Mouse (Mus musculus) hindbrain, embryonic 14.5 days (tissue): Measurements from ENCODE around the gene Prss56. TPM values are rescaled to one million over a fixed set of nuclear protein-coding genes. Genes with fewer than 3 reads are reported as not detected.

ENCODE experiments used
- ATAC-seq: fragments of 200-750 bp; cut with Nextera tagmentation; 2 replicates; pipeline ENCODE4 v1.8.0; 2017; ENCODE audit warnings: moderate number of reproducible peaks, mild to moderate bottlenecking, moderate TSS enrichment, moderate library complexity; ENCODE audit not compliant: low FRiP score
- DNase-seq: peaks from one replicate; pipeline ENCODE4 v3.0.0-alpha.2; 2015; ENCODE audit warnings: low spot score
- H3K27ac ChIP-seq: fragments of 300-500 bp; sonication (generic); 2 replicates; pipeline ENCODE4 v1.5.1; 2014; ENCODE audit warnings: mild to moderate bottlenecking, moderate library complexity
- H3K27me3 ChIP-seq: fragments of 300-500 bp; sonication (generic); 2 replicates; pipeline ENCODE4 v1.6.1; 2014; ENCODE audit warnings: mild to moderate bottlenecking, low read length, mixed read lengths; ENCODE audit not compliant: control insufficient read depth, insufficient read depth
- H3K36me3 ChIP-seq: fragments of 300-500 bp; sonication (generic); replicated peaks from 2 replicates; pipeline ENCODE4 v1.6.1; 2014; ENCODE audit not compliant: control insufficient read depth, insufficient read depth
- H3K4me1 ChIP-seq: fragments of 300-500 bp; sonication (generic); replicated peaks from 2 replicates; pipeline ENCODE4 v1.6.1; 2014; ENCODE audit warnings: antibody characterized with exemption, low read length, mixed read lengths; ENCODE audit not compliant: control insufficient read depth, insufficient read depth
- H3K4me2 ChIP-seq: fragments of 300-500 bp; sonication (generic); replicated peaks from 2 replicates; pipeline ENCODE4 v1.6.1; 2014; ENCODE audit warnings: mild to moderate bottlenecking, moderate library complexity
- H3K4me3 ChIP-seq: fragments of 300-500 bp; sonication (generic); replicated peaks from 2 replicates; pipeline ENCODE4 v1.5.1; 2014; ENCODE audit warnings: mild to moderate bottlenecking, low read length
- H3K9ac ChIP-seq: fragments of 300-500 bp; sonication (generic); 2 replicates; pipeline ENCODE4 v1.6.1; 2014
- H3K9me3 ChIP-seq: fragments of 300-500 bp; sonication (generic); 2 replicates; pipeline ENCODE4 v1.6.1; 2016; ENCODE audit warnings: low read length; ENCODE audit not compliant: control insufficient read depth
- WGBS: fragments of 180-500 bp; shearing (Covaris S2); extraction: QIAGEN DNeasy Blood & Tissue Kit; methylation state at CpG from one replicate; pipeline ENCODE4 v1.1.7; 2014; 5-methylcytosine and 5-hydroxymethylcytosine counted together
- polyA plus RNA-seq: library from polyadenylated mRNA; unstranded; fragments of >200 nt; fragmentation: Nextera tagmentation; extraction: Ambion mirVana; gene quantifications from 2 replicates; pipeline ENCODE4 v1.2.1, GENCODE M21; 2014

Gene Prss56
- polyA plus RNA-seq, 1 experiment from 2014 or later, result 5.1 TPM

GRCm38 (mm10) chr1:87198119-87199065, 15.3 kb downstream of the Prss56 start:
- ATAC-seq, result no peak
- Histone ChIP-seq H3K9me3 (no peaks in the 10 kb centered on the region), H3K4me2 (no peak overlapping the region), H3K4me1 (no peaks in the 10 kb centered on the region), H3K27ac (no peak overlapping the region), H3K27me3 (no peaks in the 10 kb centered on the region), H3K4me3 (no peak overlapping the region), H3K36me3 (no peaks in the 10 kb centered on the region), H3K9ac (no peak overlapping the region)
- no peak for DNase-seq
- WGBS, result 79% methylated on average over 12 of the region's 12 CpGs

DNA sequence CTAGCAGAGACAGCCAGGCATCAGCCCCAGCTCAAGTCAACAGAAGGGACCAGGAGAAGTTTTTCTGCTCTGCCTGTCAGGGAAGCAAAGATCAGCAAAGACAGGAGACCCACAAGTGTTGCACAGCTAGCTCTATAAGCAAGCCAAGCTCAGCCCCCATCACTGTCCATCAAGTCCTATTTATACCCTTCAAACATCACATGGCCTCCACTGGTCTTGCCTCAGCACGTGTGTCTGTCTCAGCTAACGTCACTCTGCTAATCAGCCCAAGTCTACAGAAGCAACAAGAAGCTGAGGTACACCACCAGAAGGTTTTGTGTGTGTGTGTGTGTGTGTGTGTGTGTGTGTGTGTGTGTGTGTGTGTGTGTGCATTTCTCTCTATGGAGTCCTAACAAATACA, 17.7 kb downstream of the Prss56 start:
- Histone ChIP-seq H3K27ac (no peak overlapping the region), H3K27me3 (no peaks in the 10 kb centered on the region), H3K4me3 (no peak overlapping the region), H3K4me1 (no peaks in the 10 kb centered on the region), H3K9me3 (no peaks in the 10 kb centered on the region), H3K36me3 (no peaks in the 10 kb centered on the region), H3K4me2 (no peak overlapping the region), H3K9ac (no peak overlapping the region)
- 66% methylated on average over 2 of the region's 2 CpGs for WGBS
- no peak for ATAC-seq
- no peak for DNase-seq

- 57% methylated on average over 1 of the region's 1 CpGs for WGBS
- DNase-seq (no peak), ATAC-seq (no peak)
- no peak overlapping the region for H3K9ac ChIP-seq
- H3K4me3 ChIP-seq, result no peak overlapping the region
- no peaks in the 10 kb centered on the region for H3K4me1 ChIP-seq
- H3K4me2 ChIP-seq, result no peak overlapping the region
- H3K9me3 ChIP-seq, result no peaks in the 10 kb centered on the region
- H3K36me3 ChIP-seq, result no peaks in the 10 kb centered on the region
- no peak overlapping the region for H3K27ac ChIP-seq
- no peaks in the 10 kb centered on the region; the same call in 1 of the 2 replicates for H3K27me3 ChIP-seq
Measured at GRCm38 (mm10) chr1:87201848-87202247, 18.7 kb downstream of the Prss56 start.

- H3K4me1 ChIP-seq, result no peaks in the 10 kb centered on the region
- ATAC-seq, result no peak
Measured at GRCm38 (mm10) chr1:87203779-87204178, 20.7 kb downstream of the Prss56 start.

GRCm38 (mm10) chr1:87204465-87204864, 21.4 kb downstream of the Prss56 start, which contains the start of gene Chrng:
Chrng (plus strand) TSS chr1:87204657.
- Histone ChIP-seq H3K27me3 (peaks cover 4% of the 10 kb centered on the region; the same call in 1 of the 2 replicates), H3K9ac (no peak within 1 kb of the TSS), H3K4me3 (no peak within 1 kb of the TSS), H3K9me3 (no peaks in the 10 kb centered on the region), H3K27ac (no peak within 1 kb of the TSS), H3K4me1 (no peaks in the 10 kb centered on the region), H3K4me2 (no peak within 1 kb of the TSS), H3K36me3 (no peaks in the 10 kb centered on the region)
- WGBS, result 93% methylated on average over 7 of the region's 7 CpGs
- ATAC-seq, result no peak
- DNase-seq, result no peak

More at GRCm38 (mm10) chr1:87203779-87204178, 20.7 kb downstream of the Prss56 start:
- no peak overlapping the region for H3K9ac ChIP-seq
- WGBS, result 83% methylated on average over 5 of the region's 5 CpGs
- DNase-seq, result no peak
- H3K4me2 ChIP-seq, result no peak overlapping the region
- no peak overlapping the region for H3K27ac ChIP-seq
- no peaks in the 10 kb centered on the region for H3K36me3 ChIP-seq
- H3K9me3 ChIP-seq, result no peaks in the 10 kb centered on the region
- peaks cover 4% of the 10 kb centered on the region; the same call in 1 of the 2 replicates for H3K27me3 ChIP-seq
- H3K4me3 ChIP-seq, result no peak overlapping the region

DNA sequence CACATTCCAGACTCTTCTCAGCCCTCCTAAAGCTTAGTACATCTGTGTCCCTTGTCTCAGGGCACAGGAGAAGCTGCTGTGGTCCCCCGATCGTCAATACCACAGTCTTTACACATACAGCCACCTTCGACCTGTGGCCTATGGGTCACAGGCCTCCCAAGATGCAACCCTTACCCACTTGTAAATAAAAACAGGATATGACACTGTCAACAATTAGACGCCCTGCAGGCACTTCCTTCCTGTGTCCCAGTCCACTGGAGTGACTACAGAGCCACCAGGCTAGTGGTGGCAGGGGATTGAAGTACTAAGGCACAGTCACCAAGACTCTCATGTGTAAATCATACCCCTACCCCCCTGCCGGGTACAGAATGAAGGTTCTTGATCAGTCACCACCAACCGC, 21.9 kb downstream of the Prss56 start:
- no peak for DNase-seq
- no peak overlapping the region for H3K9ac ChIP-seq
- ATAC-seq, result no peak
- H3K4me1 ChIP-seq, result no peaks in the 10 kb centered on the region
- H3K36me3 ChIP-seq, result no peaks in the 10 kb centered on the region
- no peak overlapping the region for H3K27ac ChIP-seq
- H3K27me3 ChIP-seq, result peaks cover 4% of the 10 kb centered on the region; the same call in 1 of the 2 replicates
- 75% methylated on average over 6 of the region's 6 CpGs for WGBS
- H3K4me2 ChIP-seq, result no peak overlapping the region
- no peaks in the 10 kb centered on the region for H3K9me3 ChIP-seq
- no peak overlapping the region for H3K4me3 ChIP-seq

DNA sequence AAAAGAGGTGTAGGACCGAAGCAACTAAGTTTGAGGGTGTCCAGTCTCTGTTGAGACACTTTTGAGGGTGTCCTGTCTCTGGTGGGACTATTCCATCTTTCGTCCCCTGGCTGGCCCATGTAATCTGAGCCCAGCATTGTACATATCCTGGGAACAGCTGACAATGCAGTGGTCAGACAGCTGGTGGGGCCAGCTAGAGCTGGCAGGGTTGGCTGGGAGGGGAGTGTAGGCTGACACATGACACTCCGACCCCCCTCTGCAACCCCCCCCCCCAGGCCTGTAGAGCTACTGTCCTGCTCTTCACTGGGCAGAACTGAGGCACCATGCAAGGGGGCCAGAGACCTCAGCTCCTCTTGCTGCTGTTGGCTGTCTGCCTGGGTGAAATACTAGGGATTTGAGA, 22.4 kb downstream of the Prss56 start:
- 51% methylated on average over 3 of the region's 3 CpGs for WGBS

GRCm38 (mm10) chr1:87206339-87206738, 23.2 kb downstream of the Prss56 start:
- H3K27ac ChIP-seq, result no peak overlapping the region
- H3K27me3 ChIP-seq, result peaks cover 4% of the 10 kb centered on the region; the same call in 1 of the 2 replicates
- ATAC-seq (no peak), DNase-seq (no peak)
- no peaks in the 10 kb centered on the region for H3K36me3 ChIP-seq
- no peaks in the 10 kb centered on the region for H3K9me3 ChIP-seq
- H3K4me1 ChIP-seq, result no peaks in the 10 kb centered on the region
- no peak overlapping the region for H3K4me3 ChIP-seq
- H3K4me2 ChIP-seq, result no peak overlapping the region
- 25% methylated on average over 17 of the region's 17 CpGs for WGBS
- no peak overlapping the region for H3K9ac ChIP-seq

More for the DNA sequence above, 22.4 kb downstream of the Prss56 start:
- DNase-seq (no peak), ATAC-seq (no peak)
- Histone ChIP-seq H3K4me2 (no peak overlapping the region), H3K4me3 (no peak overlapping the region), H3K36me3 (no peaks in the 10 kb centered on the region), H3K9ac (no peak overlapping the region), H3K4me1 (no peaks in the 10 kb centered on the region), H3K9me3 (no peaks in the 10 kb centered on the region), H3K27me3 (peaks cover 4% of the 10 kb centered on the region; the same call in 1 of the 2 replicates), H3K27ac (no peak overlapping the region)

GRCm38 (mm10) chr1:87211431-87211830, 28.3 kb downstream of the Prss56 start:
- WGBS, result 90% methylated on average over 4 of the region's 4 CpGs
- H3K27me3 ChIP-seq, result peaks cover 4% of the 10 kb centered on the region; the same call in 1 of the 2 replicates
- H3K36me3 ChIP-seq, result no peaks in the 10 kb centered on the region
- no peak overlapping the region for H3K9ac ChIP-seq
- H3K4me3 ChIP-seq, result no peak overlapping the region
- DNase-seq, result no peak
- H3K4me1 ChIP-seq, result peaks cover 27% of the 10 kb centered on the region
- ATAC-seq, result no peak
- no peaks in the 10 kb centered on the region for H3K9me3 ChIP-seq
- no peak overlapping the region for H3K27ac ChIP-seq
- H3K4me2 ChIP-seq, result no peak overlapping the region
